Mouse (Mus musculus): ENCODE measurements at regions not wholly inside any gene's neighbourhood (a gene's known extent, or its start where the extent isn't known, plus 50 kb on each side); places are given as distances from the start of the nearest gene placed in this dataset.

GRCm38 (mm10) chr8:90636770-90637169, 180.4 kb downstream of the Gm19935 start:
- DNase-seq (ENCODE audit: low read depth, low spot score), result no peak

- DNase-seq (ENCODE audit: low read depth, low spot score), result peak; percentile 31
These were observed 181.3 kb downstream of the Gm19935 start for GRCm38 (mm10) chr8:90635766-90636492.

- DNase-seq (ENCODE audit: low read depth, low spot score), result no peak
These were observed 186.4 kb downstream of the Gm19935 start for GRCm38 (mm10) chr8:90630796-90631195.

GRCm38 (mm10) chr8:90608410-90608809, 208.8 kb downstream of the Gm19935 start:
- DNase-seq (ENCODE audit: low read depth, low spot score), result no peak

- DNase-seq (ENCODE audit: low read depth, low spot score), result no peak
These were observed 216.1 kb downstream of the Gm19935 start for GRCm38 (mm10) chr8:90600946-90601695.

GRCm38 (mm10) chr8:90597376-90597775, 219.8 kb downstream of the Gm19935 start:
- no peak for DNase-seq (ENCODE audit: low read depth, low spot score)

GRCm38 (mm10) chr8:90579426-90579825, 231.3 kb upstream of the Tox3 start:
- DNase-seq (ENCODE audit: low read depth, low spot score), result no peak

GRCm38 (mm10) chr8:90576976-90577375, 228.8 kb upstream of the Tox3 start:
- no peak for DNase-seq (ENCODE audit: low read depth, low spot score)

GRCm38 (mm10) chr8:90574676-90575075, 226.5 kb upstream of the Tox3 start:
- no peak for DNase-seq (ENCODE audit: low read depth, low spot score)

- DNase-seq (ENCODE audit: low read depth, low spot score), result no peak
These were observed 207.9 kb upstream of the Tox3 start for GRCm38 (mm10) chr8:90556079-90556427.

GRCm38 (mm10) chr8:90555415-90556078, 207.4 kb upstream of the Tox3 start:
- DNase-seq (ENCODE audit: low read depth, low spot score), result no peak

- no peak for DNase-seq (ENCODE audit: low read depth, low spot score)
These were observed 199.1 kb upstream of the Tox3 start for GRCm38 (mm10) chr8:90547276-90547675.

GRCm38 (mm10) chr8:90542619-90543018, 194.5 kb upstream of the Tox3 start:
- no peak for DNase-seq (ENCODE audit: low read depth, low spot score)

GRCm38 (mm10) chr8:90536196-90536640, 188.1 kb upstream of the Tox3 start:
- DNase-seq (ENCODE audit: low read depth, low spot score), result no peak

GRCm38 (mm10) chr8:90535515-90536156, 187.5 kb upstream of the Tox3 start:
- DNase-seq (ENCODE audit: low read depth, low spot score), result no peak

GRCm38 (mm10) chr8:90521393-90521792, 173.2 kb upstream of the Tox3 start:
- DNase-seq (ENCODE audit: low read depth, low spot score), result no peak

- peak; percentile 13 for DNase-seq (ENCODE audit: low read depth, low spot score)
These were observed 172.0 kb upstream of the Tox3 start for GRCm38 (mm10) chr8:90520186-90520585.

- no peak for DNase-seq (ENCODE audit: low read depth, low spot score)
These were observed 171.4 kb upstream of the Tox3 start for GRCm38 (mm10) chr8:90519567-90519966.

GRCm38 (mm10) chr8:90514191-90514590, 166.0 kb upstream of the Tox3 start:
- DNase-seq (ENCODE audit: low read depth, low spot score), result no peak

- no peak for DNase-seq (ENCODE audit: low read depth, low spot score)
These were observed 165.5 kb upstream of the Tox3 start for GRCm38 (mm10) chr8:90513601-90514000.

GRCm38 (mm10) chr8:90513102-90513501, 165.0 kb upstream of the Tox3 start:
- DNase-seq (ENCODE audit: low read depth, low spot score), result no peak

GRCm38 (mm10) chr8:90512594-90512993, 164.5 kb upstream of the Tox3 start:
- no peak for DNase-seq (ENCODE audit: low read depth, low spot score)
